Mouse (Mus musculus) forebrain, embryonic 13.5 days (tissue): Measurements from ENCODE around the gene Ints7. TPM values are rescaled to one million over a fixed set of nuclear protein-coding genes. Genes with fewer than 3 reads are reported as not detected.

Experiments used
- ATAC-seq: fragments of 200-750 bp; cut with Nextera tagmentation; 2 replicates; pipeline ENCODE4 v1.8.0; 2017
- H3K27ac ChIP-seq: fragments of 300-500 bp; sonication (generic); 2 replicates; pipeline ENCODE4 v1.5.1; 2015; ENCODE audit warnings: inconsistent platforms, mild to moderate bottlenecking, moderate library complexity
- H3K27me3 ChIP-seq: fragments of 300-500 bp; sonication (generic); 2 replicates; pipeline ENCODE4 v1.6.1; 2015; ENCODE audit warnings: mild to moderate bottlenecking, inconsistent platforms
- H3K36me3 ChIP-seq: fragments of 300-500 bp; sonication (generic); 2 replicates; pipeline ENCODE4 v1.6.1; 2015; ENCODE audit warnings: mild to moderate bottlenecking, inconsistent platforms; ENCODE audit not compliant: poor library complexity, severe bottlenecking
- H3K4me1 ChIP-seq: fragments of 300-500 bp; sonication (generic); 2 replicates; pipeline ENCODE4 v1.6.1; 2015; ENCODE audit warnings: inconsistent platforms
- H3K4me2 ChIP-seq: fragments of 300-500 bp; sonication (generic); 2 replicates; pipeline ENCODE4 v1.6.1; 2015; ENCODE audit warnings: inconsistent platforms, mild to moderate bottlenecking, moderate library complexity
- H3K4me3 ChIP-seq: fragments of 300-500 bp; sonication (generic); 2 replicates; pipeline ENCODE4 v1.5.1; 2015; ENCODE audit warnings: mild to moderate bottlenecking, inconsistent platforms
- H3K9ac ChIP-seq: fragments of 300-500 bp; sonication (generic); 2 replicates; pipeline ENCODE4 v1.6.1; 2015; ENCODE audit warnings: mild to moderate bottlenecking, inconsistent platforms
- H3K9me3 ChIP-seq: fragments of 300-500 bp; sonication (generic); replicated peaks from 2 replicates; pipeline ENCODE4 v1.6.1; 2016; ENCODE audit warnings: inconsistent platforms
- WGBS: fragments of 180-500 bp; shearing (Covaris S2); methylation state at CpG from one replicate; pipeline ENCODE4 v1.1.7; 2015; 5-methylcytosine and 5-hydroxymethylcytosine counted together
- polyA plus RNA-seq: library from polyadenylated mRNA; unstranded; fragments of >200 nt; fragmentation: Nextera tagmentation; extraction: Ambion mirVana; gene quantifications from 2 replicates; pipeline ENCODE4 v1.2.1, GENCODE M21; 2015

Gene Ints7
- polyA plus RNA-seq, 1 experiment from 2014 or later: 57.9 TPM

- no peak for ATAC-seq
- Histone ChIP-seq H3K4me2 (no peak overlapping the region), H3K9ac (no peak overlapping the region), H3K9me3 (no peaks in the 10 kb centered on the region), H3K27ac (no peak overlapping the region), H3K27me3 (no peaks in the 10 kb centered on the region), H3K36me3 (peaks cover 72% of the 10 kb centered on the region), H3K4me1 (no peaks in the 10 kb centered on the region), H3K4me3 (no peak overlapping the region)
- 94% methylated on average over 3 of the region's 3 CpGs for WGBS
Observed at GRCm38 (mm10) chr1:191587062-191587461, 11.6 kb downstream of the Ints7 start.

DNA sequence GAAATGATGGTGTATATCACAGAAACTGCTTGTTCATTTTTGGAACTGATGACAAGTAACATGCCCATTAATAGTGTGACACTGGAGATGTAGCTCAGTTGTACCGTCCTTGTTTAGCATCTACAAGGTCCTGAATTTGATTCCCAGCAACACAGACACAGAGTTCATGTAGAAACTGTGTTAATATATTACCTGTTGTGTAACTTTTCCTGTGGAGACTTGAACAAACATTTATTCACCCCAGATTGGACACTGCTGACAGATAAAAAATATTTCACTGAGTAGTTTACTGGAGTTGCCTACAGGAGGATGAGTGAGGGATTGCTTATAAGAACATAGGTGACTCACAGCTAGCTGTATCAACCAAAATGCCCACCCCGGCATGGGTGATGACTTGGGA, 13.3 kb downstream of the Ints7 start:
- WGBS: 95% methylated on average over 2 of the region's 2 CpGs
- ATAC-seq: no peak
- peaks cover 69% of the 10 kb centered on the region for H3K36me3 ChIP-seq

GRCm38 (mm10) chr1:191592016-191592720, 16.7 kb downstream of the Ints7 start:
- WGBS: 85% methylated on average over 12 of the region's 12 CpGs
- no peak for ATAC-seq
- no peaks in the 10 kb centered on the region for H3K4me1 ChIP-seq

More for the DNA sequence above, 13.3 kb downstream of the Ints7 start:
- H3K9me3 ChIP-seq: no peaks in the 10 kb centered on the region
- no peak overlapping the region for H3K27ac ChIP-seq
- H3K4me2 ChIP-seq: no peak overlapping the region
- H3K27me3 ChIP-seq: no peaks in the 10 kb centered on the region
- H3K9ac ChIP-seq: no peak overlapping the region
- H3K4me1 ChIP-seq: no peaks in the 10 kb centered on the region
- H3K4me3 ChIP-seq: no peak overlapping the region

GRCm38 (mm10) chr1:191596076-191596475, 20.6 kb downstream of the Ints7 start:
- Histone ChIP-seq H3K4me2 (no peak overlapping the region), H3K27me3 (no peaks in the 10 kb centered on the region), H3K9me3 (no peaks in the 10 kb centered on the region), H3K36me3 (peaks cover 75% of the 10 kb centered on the region), H3K27ac (no peak overlapping the region), H3K4me3 (no peak overlapping the region), H3K4me1 (no peaks in the 10 kb centered on the region), H3K9ac (no peak overlapping the region)
- WGBS: 97% methylated on average over 8 of the region's 8 CpGs
- ATAC-seq: no peak

More at GRCm38 (mm10) chr1:191592016-191592720, 16.7 kb downstream of the Ints7 start:
- no peak overlapping the region for H3K27ac ChIP-seq
- H3K4me3 ChIP-seq: no peak overlapping the region
- no peaks in the 10 kb centered on the region for H3K27me3 ChIP-seq
- no peaks in the 10 kb centered on the region for H3K9me3 ChIP-seq
- H3K36me3 ChIP-seq: peaks cover 73% of the 10 kb centered on the region
- no peak overlapping the region for H3K9ac ChIP-seq
- H3K4me2 ChIP-seq: no peak overlapping the region

DNA sequence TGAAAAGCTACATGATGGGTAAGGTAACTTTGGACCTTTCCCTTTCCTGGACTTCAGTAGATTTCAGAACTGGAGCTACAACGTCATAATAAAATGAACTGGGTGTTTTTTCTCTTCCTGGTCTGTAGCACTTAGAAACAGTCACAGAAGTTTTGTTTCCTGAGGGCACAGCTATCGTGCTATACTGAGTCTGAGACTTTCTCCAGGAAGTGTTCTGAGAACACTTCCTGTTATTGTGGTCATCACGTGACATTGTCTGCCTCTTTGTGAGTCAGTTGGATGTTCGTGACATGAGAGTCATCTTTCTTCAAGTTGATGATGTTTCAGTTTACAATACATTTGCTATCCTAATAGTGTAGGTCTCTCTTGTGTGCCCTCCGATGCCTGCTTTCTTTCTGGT, 23.8 kb downstream of the Ints7 start:
- H3K9ac ChIP-seq: no peak overlapping the region
- no peak overlapping the region for H3K4me2 ChIP-seq
- H3K4me1 ChIP-seq: no peaks in the 10 kb centered on the region
- H3K9me3 ChIP-seq: no peaks in the 10 kb centered on the region
- H3K27ac ChIP-seq: no peak overlapping the region
- H3K4me3 ChIP-seq: no peak overlapping the region
- WGBS: 90% methylated on average over 5 of the region's 5 CpGs
- no peak for ATAC-seq
- no peaks in the 10 kb centered on the region for H3K27me3 ChIP-seq
- H3K36me3 ChIP-seq: peaks cover 67% of the 10 kb centered on the region

- H3K4me2 ChIP-seq: no peak overlapping the region
- peaks cover 72% of the 10 kb centered on the region for H3K36me3 ChIP-seq
- no peak overlapping the region for H3K4me3 ChIP-seq
- H3K27me3 ChIP-seq: no peaks in the 10 kb centered on the region
- H3K27ac ChIP-seq: no peak overlapping the region
- no peaks in the 10 kb centered on the region for H3K4me1 ChIP-seq
- no peaks in the 10 kb centered on the region for H3K9me3 ChIP-seq
- WGBS: 67% methylated on average over 3 of the region's 3 CpGs
- ATAC-seq: no peak
- H3K9ac ChIP-seq: no peak overlapping the region
Observed at GRCm38 (mm10) chr1:191604690-191605089, 29.3 kb downstream of the Ints7 start.

DNA sequence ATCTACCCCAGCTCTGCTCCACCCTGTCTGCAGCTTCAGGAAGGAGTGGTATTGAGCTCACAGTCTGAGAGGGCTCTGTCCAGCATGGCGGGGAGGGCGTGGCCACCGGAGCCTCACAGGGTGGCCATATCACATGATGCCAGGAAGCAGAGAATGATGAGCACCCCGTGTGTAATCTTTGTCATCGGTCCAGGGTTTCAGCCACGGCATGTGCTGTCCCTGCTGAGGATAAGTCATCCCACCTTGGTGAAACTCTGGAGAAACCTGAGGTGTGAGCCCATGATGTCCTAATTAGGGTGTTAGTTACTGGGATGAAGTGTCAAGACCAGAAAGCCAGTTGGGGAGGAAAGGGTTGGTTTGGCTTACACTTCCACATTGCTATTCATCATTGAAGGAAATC, 33.6 kb downstream of the Ints7 start:
- H3K36me3 ChIP-seq: peaks cover 93% of the 10 kb centered on the region
- H3K27ac ChIP-seq: no peak overlapping the region
- ATAC-seq: no peak
- H3K4me1 ChIP-seq: no peaks in the 10 kb centered on the region
- no peak overlapping the region for H3K9ac ChIP-seq
- H3K4me2 ChIP-seq: no peak overlapping the region
- H3K27me3 ChIP-seq: no peaks in the 10 kb centered on the region
- no peak overlapping the region for H3K4me3 ChIP-seq
- H3K9me3 ChIP-seq: no peaks in the 10 kb centered on the region
- 98% methylated on average over 6 of the region's 6 CpGs for WGBS

- Histone ChIP-seq H3K4me2 (no peak overlapping the region), H3K4me1 (no peaks in the 10 kb centered on the region), H3K27me3 (no peaks in the 10 kb centered on the region), H3K4me3 (no peak overlapping the region), H3K9ac (no peak overlapping the region), H3K36me3 (peaks cover 95% of the 10 kb centered on the region), H3K27ac (no peak overlapping the region), H3K9me3 (no peaks in the 10 kb centered on the region)
- 95% methylated on average over 1 of the region's 1 CpGs for WGBS
- no peak for ATAC-seq
Observed at GRCm38 (mm10) chr1:191609578-191609977, 34.1 kb downstream of the Ints7 start.

DNA sequence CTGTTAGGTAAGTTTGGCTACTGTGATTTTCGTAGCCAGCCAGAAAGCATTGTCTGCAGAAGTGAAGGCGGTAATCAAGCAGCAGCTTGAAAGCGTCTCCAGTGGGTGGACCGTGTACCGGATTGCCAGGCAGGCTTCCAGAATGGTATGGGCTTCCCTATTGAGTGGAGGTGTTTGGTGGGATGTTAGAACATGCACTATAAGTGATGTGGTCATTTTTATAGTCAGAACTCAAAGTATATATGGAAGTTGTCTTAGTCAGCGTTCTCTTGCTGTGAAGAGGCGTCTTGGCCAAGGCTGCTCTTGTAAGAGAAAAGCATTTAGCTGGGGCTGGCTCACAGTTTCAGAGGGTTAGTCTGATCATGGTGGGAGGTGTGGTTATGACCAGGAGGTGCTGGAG, 34.9 kb downstream of the Ints7 start:
- Histone ChIP-seq H3K27me3 (no peaks in the 10 kb centered on the region), H3K4me2 (no peak overlapping the region), H3K27ac (no peak overlapping the region), H3K36me3 (peaks cover 95% of the 10 kb centered on the region), H3K4me1 (no peaks in the 10 kb centered on the region), H3K4me3 (no peak overlapping the region), H3K9me3 (no peaks in the 10 kb centered on the region), H3K9ac (no peak overlapping the region)
- WGBS: 95% methylated on average over 7 of the region's 7 CpGs
- ATAC-seq: no peak

GRCm38 (mm10) chr1:191611686-191612085, 36.2 kb downstream of the Ints7 start:
- WGBS: 83% methylated on average over 9 of the region's 9 CpGs
- no peak overlapping the region for H3K4me3 ChIP-seq
- no peak for ATAC-seq
- no peak overlapping the region for H3K4me2 ChIP-seq
- no peaks in the 10 kb centered on the region for H3K9me3 ChIP-seq
- no peak overlapping the region; the same call in 1 of the 2 replicates for H3K9ac ChIP-seq
- no peaks in the 10 kb centered on the region for H3K27me3 ChIP-seq
- no peak overlapping the region for H3K27ac ChIP-seq
- H3K36me3 ChIP-seq: peaks cover 96% of the 10 kb centered on the region
- no peaks in the 10 kb centered on the region for H3K4me1 ChIP-seq

DNA sequence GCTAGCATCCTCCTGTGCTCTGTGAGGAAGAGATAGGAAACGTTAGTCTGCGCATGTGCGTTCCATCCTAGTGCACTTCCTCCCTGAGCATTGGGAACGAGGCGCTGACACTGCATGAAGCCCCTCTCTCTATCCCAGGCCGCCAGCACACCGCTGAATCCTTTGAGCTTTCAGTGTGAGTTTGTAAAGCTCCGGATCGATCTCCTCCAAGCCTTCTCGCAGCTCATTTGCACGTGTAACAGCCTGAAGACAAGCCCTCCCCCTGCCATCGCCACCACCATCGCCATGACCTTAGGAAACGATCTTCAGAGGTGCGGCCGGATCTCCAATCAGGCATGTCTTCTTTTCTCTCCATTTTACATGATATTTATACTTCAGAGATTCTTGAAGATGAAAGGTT, 37.4 kb downstream of the Ints7 start:
- Histone ChIP-seq H3K9me3 (no peaks in the 10 kb centered on the region), H3K36me3 (peaks cover 96% of the 10 kb centered on the region), H3K9ac (no peak overlapping the region), H3K4me3 (no peak overlapping the region), H3K27me3 (no peaks in the 10 kb centered on the region), H3K27ac (no peak overlapping the region), H3K4me2 (no peak overlapping the region), H3K4me1 (no peaks in the 10 kb centered on the region)
- no peak for ATAC-seq
- 88% methylated on average over 16 of the region's 16 CpGs for WGBS

GRCm38 (mm10) chr1:191616245-191616644, 40.8 kb downstream of the Ints7 start:
- Histone ChIP-seq H3K27ac (no peak overlapping the region), H3K4me3 (no peak overlapping the region), H3K36me3 (peaks cover 97% of the 10 kb centered on the region), H3K27me3 (no peaks in the 10 kb centered on the region), H3K9ac (no peak overlapping the region), H3K9me3 (no peaks in the 10 kb centered on the region), H3K4me2 (no peak overlapping the region), H3K4me1 (no peaks in the 10 kb centered on the region)
- no peak for ATAC-seq
- WGBS: 62% methylated on average over 8 of the region's 8 CpGs

DNA sequence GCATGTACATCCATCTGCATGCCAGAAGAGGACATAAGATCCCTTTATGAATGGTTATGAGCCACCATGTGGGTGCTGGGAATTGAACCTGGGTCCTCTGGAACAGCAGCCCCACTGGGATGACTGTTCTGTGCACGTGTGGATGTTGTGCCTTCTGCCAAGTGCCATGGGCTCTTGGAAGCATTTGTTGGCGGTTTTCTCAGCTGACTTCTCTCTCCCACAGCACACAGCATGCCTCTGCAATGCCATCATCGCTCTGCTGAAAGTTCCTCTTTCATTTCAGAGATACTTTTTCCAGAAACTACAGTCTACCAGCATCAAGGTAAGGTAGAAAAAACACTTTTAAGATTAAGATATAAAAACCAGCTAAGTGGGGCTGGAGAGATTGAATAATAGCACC, 42.2 kb downstream of the Ints7 start:
- ATAC-seq: no peak
- no peaks in the 10 kb centered on the region for H3K4me1 ChIP-seq
- H3K4me3 ChIP-seq: no peak overlapping the region
- H3K27me3 ChIP-seq: no peaks in the 10 kb centered on the region
- H3K36me3 ChIP-seq: peaks cover 97% of the 10 kb centered on the region
- H3K27ac ChIP-seq: no peak overlapping the region
- no peaks in the 10 kb centered on the region for H3K9me3 ChIP-seq
- H3K4me2 ChIP-seq: no peak overlapping the region
- H3K9ac ChIP-seq: no peak overlapping the region
- whole genome bisulfite sequencing: 93% methylated on average over 3 of the region's 3 CpGs
